In the genomic region with DNA sequence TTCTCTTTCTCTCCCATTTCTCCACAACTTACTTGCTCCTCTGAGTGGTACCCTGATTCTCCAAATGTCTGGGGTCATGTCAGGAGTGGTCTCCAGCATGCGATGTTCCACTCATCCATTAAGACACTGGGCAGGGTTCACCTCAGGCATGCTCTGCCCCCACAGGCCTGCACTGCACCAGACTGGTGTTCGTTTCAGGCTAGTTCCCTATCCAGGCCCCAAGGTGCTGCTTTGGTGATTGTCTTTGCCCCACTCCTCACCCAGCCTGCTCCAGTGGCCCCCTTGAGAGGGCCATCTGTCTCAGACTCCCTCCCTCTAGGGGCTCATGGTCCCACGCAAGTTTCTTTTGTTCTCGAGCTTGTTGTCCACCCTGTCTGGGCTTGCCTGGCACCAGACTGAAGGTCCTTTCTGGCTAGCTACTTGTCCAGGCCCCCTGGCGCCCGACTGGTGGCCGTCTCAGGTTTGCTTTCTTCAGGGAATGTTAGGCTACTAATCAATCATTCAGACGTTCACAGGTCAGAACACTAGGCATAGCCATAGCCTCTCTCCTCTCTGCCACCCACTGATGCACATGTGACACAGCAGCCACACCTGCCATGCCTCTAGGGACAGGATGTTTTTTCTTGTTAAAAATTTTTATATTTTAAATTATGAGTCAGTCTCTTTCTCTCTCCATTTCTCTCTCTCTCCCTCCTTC, we compare ENCODE assay signal across 29 mouse cellular contexts. TPM values are rescaled to one million over a fixed set of nuclear protein-coding genes. Genes with fewer than 3 reads are reported as not detected.
DNase-seq lines count a peak whose midpoint lies in the region; ATAC-seq and TF ChIP-seq lines count a peak whose summit lies in the region.
"Had no signal": no experiment of that assay in that cellular context is flagged by ENCODE, and none has a peak within 500 bp of the region (broad histone marks: within the 10 kb centered on the region; RNA-seq: fewer than 3 reads in every experiment).

No protein-coding gene starts in this region.

- peak; percentile 56 for ATAC-seq in kidney, embryonic 14.5 days (ENCODE audit: low FRiP score, low TSS enrichment)
- peak; percentile 40; the same call in 1 of the 2 replicates for ATAC-seq in lung, embryonic 15.5 days (ENCODE audit: borderline replicate concordance, extremely low read depth, low FRiP score, low TSS enrichment)
- ATAC-seq in neural tube, embryonic 13.5 days (ENCODE audit: low read depth): 0 out of 2 replicates have a peak, but pooled peaks have one; percentile 15
- 0 out of 2 replicates have a peak, but pooled peaks have one; percentile 15 for ATAC-seq in stomach, postnatal 0 days (ENCODE audit: low FRiP score, low TSS enrichment)
- ATAC-seq: CD4-positive, CD25-positive, alpha-beta regulatory T cell, adult 4 months; forebrain, embryonic 14.5 days; forebrain, postnatal 0 days; hindbrain, embryonic 16.5 days had no signal

- no peak for TF ChIP-seq EP300 in stomach, postnatal 0 days (optimal IDR thresholded peaks at IDR 0.05)

- H3K9ac ChIP-seq in kidney, embryonic 14.5 days (ENCODE audit: low read depth, low read length): no peak overlapping the region
- no peak overlapping the region for H3K9ac ChIP-seq in lung, embryonic 15.5 days
- no peak overlapping the region for H3K9ac ChIP-seq in neural tube, embryonic 13.5 days
- H3K9ac ChIP-seq in stomach, postnatal 0 days (ENCODE audit: low read length): no peak overlapping the region
- H3K9ac ChIP-seq: embryonic facial prominence, embryonic 12.5 days; embryonic facial prominence, embryonic 15.5 days; forebrain, postnatal 0 days; heart, embryonic 12.5 days; heart, embryonic 15.5 days; hindbrain, embryonic 12.5 days had no signal

- H3K27me3 ChIP-seq in kidney, embryonic 14.5 days (ENCODE audit: control insufficient read depth, insufficient read depth, low read length): no peaks in the 10 kb centered on the region
- no peaks in the 10 kb centered on the region for H3K27me3 ChIP-seq in lung, embryonic 15.5 days
- H3K27me3 ChIP-seq in neural tube, embryonic 13.5 days: no peaks in the 10 kb centered on the region
- no peaks in the 10 kb centered on the region for H3K27me3 ChIP-seq in stomach, postnatal 0 days (ENCODE audit: control insufficient read depth, insufficient read depth, low read length)
- H3K27me3 ChIP-seq: embryonic facial prominence, embryonic 12.5 days; embryonic facial prominence, embryonic 15.5 days; heart, embryonic 15.5 days; hindbrain, embryonic 12.5 days had no signal

- H3K36me3 ChIP-seq in kidney, embryonic 14.5 days (ENCODE audit: control insufficient read depth, insufficient read depth, low read length): no peaks in the 10 kb centered on the region
- no peaks in the 10 kb centered on the region for H3K36me3 ChIP-seq in lung, embryonic 15.5 days
- no peaks in the 10 kb centered on the region for H3K36me3 ChIP-seq in neural tube, embryonic 13.5 days
- H3K36me3 ChIP-seq in stomach, postnatal 0 days (ENCODE audit: control insufficient read depth, insufficient read depth, low read length): no peaks in the 10 kb centered on the region
- H3K36me3 ChIP-seq: embryonic facial prominence, embryonic 12.5 days; embryonic facial prominence, embryonic 15.5 days; heart, embryonic 12.5 days; heart, embryonic 15.5 days; hindbrain, embryonic 12.5 days had no signal

- no peak for TF ChIP-seq CTCF in stomach, postnatal 0 days (IDR thresholded peaks at IDR 0.05; ENCODE audit: low read depth)

- H3K9me3 ChIP-seq in kidney, embryonic 14.5 days (ENCODE audit: control insufficient read depth, low read length): no peaks in the 10 kb centered on the region
- H3K9me3 ChIP-seq in lung, embryonic 15.5 days: no peaks in the 10 kb centered on the region
- H3K9me3 ChIP-seq in neural tube, embryonic 13.5 days: no peaks in the 10 kb centered on the region
- H3K9me3 ChIP-seq in stomach, postnatal 0 days (ENCODE audit: control insufficient read depth, low read length): no peaks in the 10 kb centered on the region
- H3K9me3 ChIP-seq: embryonic facial prominence, embryonic 12.5 days; embryonic facial prominence, embryonic 15.5 days; heart, embryonic 12.5 days; heart, embryonic 15.5 days; hindbrain, embryonic 12.5 days had no signal

- 36% methylated on average over 8 of the region's 8 CpGs for WGBS in kidney, embryonic 14.5 days
- 37% methylated on average over 8 of the region's 8 CpGs for WGBS in lung, embryonic 15.5 days
- 57% methylated on average over 8 of the region's 8 CpGs for WGBS in neural tube, embryonic 13.5 days
- 40% methylated on average over 8 of the region's 8 CpGs for WGBS in stomach, postnatal 0 days

- no peak for DNase-seq in kidney, postnatal 25 days
- DNase-seq in lung, postnatal 36 days: no peak
- DNase-seq in neural tube, embryonic 10.5 days (ENCODE audit: extremely low spot score, low spot score): no peak
- no peak for DNase-seq in stomach, postnatal 0 days (ENCODE audit: low spot score)
- DNase-seq in spleen, postnatal 36 days (ENCODE audit: low spot score in 2 of 2): no peak
- DNase-seq: adrenal gland, adult 2 months; adrenal gland, postnatal 14 days; cerebellum, adult 11-12 months; cerebellum, adult 8-10 months; cerebellum, postnatal 10 days; cerebellum, postnatal 36 days; embryo, embryonic 11 days; forebrain, postnatal 0 days; gastrocnemius, adult 2 months; gastrocnemius, postnatal 14 days; heart, adult 18-20 months; heart, postnatal 10 days; heart, postnatal 4 days had no signal

- no peak overlapping the region for H3K27ac ChIP-seq in kidney, embryonic 14.5 days (ENCODE audit: low read depth, low read length)
- no peak overlapping the region for H3K27ac ChIP-seq in lung, embryonic 15.5 days
- H3K27ac ChIP-seq in neural tube, embryonic 13.5 days (replicated peaks): no peak overlapping the region
- no peak overlapping the region for H3K27ac ChIP-seq in stomach, postnatal 0 days (replicated peaks)
- H3K27ac ChIP-seq: embryonic facial prominence, embryonic 12.5 days; embryonic facial prominence, embryonic 15.5 days; gastrocnemius, adult 2 months; heart, embryonic 15.5 days; hindbrain, embryonic 12.5 days had no signal

- no peak overlapping the region for H3K4me3 ChIP-seq in kidney, embryonic 14.5 days (ENCODE audit: low read length)
- H3K4me3 ChIP-seq in lung, embryonic 15.5 days: no peak overlapping the region
- no peak overlapping the region for H3K4me3 ChIP-seq in neural tube, embryonic 13.5 days
- H3K4me3 ChIP-seq in stomach, postnatal 0 days (ENCODE audit: low read depth, low read length): no peak overlapping the region
- H3K4me3 ChIP-seq: embryonic facial prominence, embryonic 12.5 days; embryonic facial prominence, embryonic 15.5 days; gastrocnemius, adult 2 months; heart, embryonic 12.5 days; heart, embryonic 15.5 days; hindbrain, embryonic 12.5 days had no signal

- H3K4me2 ChIP-seq in kidney, embryonic 14.5 days (replicated peaks; ENCODE audit: low read depth, low read length): no peak overlapping the region
- H3K4me2 ChIP-seq in lung, embryonic 15.5 days: no peak overlapping the region
- H3K4me2 ChIP-seq in neural tube, embryonic 13.5 days: no peak overlapping the region
- H3K4me2 ChIP-seq in stomach, postnatal 0 days (replicated peaks; ENCODE audit: low read depth): no peak overlapping the region
- H3K4me2 ChIP-seq: embryonic facial prominence, embryonic 12.5 days; embryonic facial prominence, embryonic 15.5 days; heart, embryonic 12.5 days; heart, embryonic 15.5 days; hindbrain, embryonic 12.5 days had no signal

- peaks cover 7% of the 10 kb centered on the region; the same call in 1 of the 2 replicates for H3K4me1 ChIP-seq in kidney, embryonic 14.5 days (ENCODE audit: control insufficient read depth, insufficient read depth, low read length)
- no peaks in the 10 kb centered on the region for H3K4me1 ChIP-seq in lung, embryonic 15.5 days
- 0 out of 2 replicates have a peak, but pooled peaks cover 6% of the 10 kb centered on the region for H3K4me1 ChIP-seq in neural tube, embryonic 13.5 days (replicated peaks)
- no peaks in the 10 kb centered on the region for H3K4me1 ChIP-seq in stomach, postnatal 0 days (replicated peaks; ENCODE audit: control insufficient read depth, insufficient read depth)
- H3K4me1 ChIP-seq: embryonic facial prominence, embryonic 15.5 days; hindbrain, embryonic 12.5 days had no signal

RNA-seq across cellular contexts. Expression of a gene that starts 25.4 kb away (rescaled TPM):
- 0.69 and 1.4 TPM in 2 replicates for polyA plus RNA-seq in kidney, embryonic 14.5 days (2014; fragmentation: Nextera tagmentation; extraction: Ambion mirVana)
- 0.57 and 0.82 TPM in 2 replicates for polyA plus RNA-seq in lung, embryonic 15.5 days (2015; fragmentation: Nextera tagmentation; extraction: Ambion mirVana)
- 0.29 TPM in 1 of 2 replicates, not detected in the other for polyA plus RNA-seq in neural tube, embryonic 13.5 days (2015; fragmentation: Nextera tagmentation; extraction: Ambion mirVana)
- 0.19 and 0.58 TPM in 2 replicates for polyA plus RNA-seq in stomach, postnatal 0 days (2015; fragmentation: Nextera tagmentation; extraction: Ambion mirVana)
- polyA plus RNA-seq: CD4-positive, CD25-positive, alpha-beta regulatory T cell, adult 4 months; embryonic facial prominence, embryonic 12.5 days; forebrain, embryonic 14.5 days; forebrain, postnatal 0 days; hindbrain, embryonic 16.5 days had no signal

RNA-seq across cellular contexts. Expression of a gene that starts 32.0 kb away (rescaled TPM):
- polyA plus RNA-seq in kidney, embryonic 14.5 days (2014; fragmentation: Nextera tagmentation; extraction: Ambion mirVana): 499 and 541 TPM in 2 replicates
- 426 and 430 TPM in 2 replicates for polyA plus RNA-seq in lung, embryonic 15.5 days (2015; fragmentation: Nextera tagmentation; extraction: Ambion mirVana)
- 444 and 449 TPM in 2 replicates for polyA plus RNA-seq in neural tube, embryonic 13.5 days (2015; fragmentation: Nextera tagmentation; extraction: Ambion mirVana)
- 173 and 181 TPM in 2 replicates for polyA plus RNA-seq in stomach, postnatal 0 days (2015; fragmentation: Nextera tagmentation; extraction: Ambion mirVana)
